Mouse (Mus musculus) G1E (cell line): Measurements from ENCODE around the gene Gm10840.

ENCODE experiments used
- CTCF ChIP-seq: IDR thresholded peaks from 2 replicates; pipeline ENCODE4 v1.5.1; 2012; ENCODE audit warnings: low read depth, low read length, inconsistent platforms, mixed read lengths
- GATA1 ChIP-seq: IDR thresholded peaks from 2 replicates; pipeline ENCODE4 v1.6.1; 2012; ENCODE audit warnings: borderline replicate concordance, low read length, inconsistent platforms, mixed read lengths
- GATA2 ChIP-seq: IDR thresholded peaks from 2 replicates; pipeline ENCODE4 v1.6.1; 2012; ENCODE audit warnings: low read depth, low read length, inconsistent platforms, borderline replicate concordance
- TAL1 ChIP-seq: conservative IDR thresholded peaks from 2 replicates; pipeline ENCODE4 v1.6.1; 2012; ENCODE audit warnings: low read depth, low read length, inconsistent platforms, mixed read lengths

GRCm38 (mm10) chr11:106176372-106176771 lies 15.7 kb downstream of the Gm10840 start:
- TF ChIP-seq CTCF (no peak), GATA2 (no peak), GATA1 (no peak), TAL1 (no peak)
